Mouse (Mus musculus) adrenal gland (tissue): ENCODE data around the gene Vmn2r87.
"Not testable (repeated sequence)": the region's sequence is repeated elsewhere in the genome, so short reads cannot be mapped to it uniquely, and the experiment has no call there.

Experiments used
- intact Hi-C: fragments of 180-260 bp; cut with DNase I; formaldehyde crosslinking; loops from one replicate; pipeline ENCODE4 v1.15.1; 2025
- long read RNA-seq, 2 experiments: library from polyadenylated mRNA; unstranded; transcript quantifications; one replicate each; pipeline ENCODE4 v2.0.0; 2020; ENCODE audit warnings: borderline replicate concordance in 1 of 2; ENCODE audit not compliant: insufficient replicate concordance in 1 of 2

Vmn2r87 gene
- long read RNA-seq, experiment 1 = 0 reads
- long read RNA-seq, experiment 2 = 0 reads

GRCm38 (mm10) chr10:130497296-130497695 lies at the start of gene Vmn2r87:
TSS of gene Vmn2r87 (minus strand) at chr10:130497396.
- intact Hi-C loops = no loop called here

GRCm38 (mm10) chr10:130544331-130544730 lies 47.1 kb upstream of the Vmn2r87 start:
- intact Hi-C loops = not testable (repeated sequence)

- intact Hi-C loops = not testable (repeated sequence)
Observed at GRCm38 (mm10) chr10:130541931-130542691, 44.9 kb upstream of the Vmn2r87 start.

GRCm38 (mm10) chr10:130536101-130536500 lies 38.9 kb upstream of the Vmn2r87 start:
- intact Hi-C loops = no loop called here

GRCm38 (mm10) chr10:130527926-130528325 lies 30.7 kb upstream of the Vmn2r87 start:
- intact Hi-C loops = no loop called here

- intact Hi-C loops = no loop called here
Observed at GRCm38 (mm10) chr10:130470311-130470760, 26.9 kb downstream of the Vmn2r87 start.

GRCm38 (mm10) chr10:130455950-130456349 lies 41.2 kb downstream of the Vmn2r87 start, which contains the start of gene Vmn2r86:
TSS of gene Vmn2r86 (minus strand) at chr10:130456050.
- intact Hi-C loops = not testable (repeated sequence)

GRCm38 (mm10) chr10:130444776-130445175 lies 52.4 kb downstream of the Vmn2r87 start:
- intact Hi-C loops = no loop called here

GRCm38 (mm10) chr10:130434185-130434898 lies 62.9 kb downstream of the Vmn2r87 start:
- intact Hi-C loops = not testable (repeated sequence)

- intact Hi-C loops = not testable (repeated sequence)
Observed at GRCm38 (mm10) chr10:130429603-130430002, 67.6 kb downstream of the Vmn2r87 start, which contains the start of gene Vmn2r85. TSS of gene Vmn2r85 (minus strand) at chr10:130429703.

- intact Hi-C loops = not testable (repeated sequence)
Observed at GRCm38 (mm10) chr10:130422368-130422767, 74.8 kb downstream of the Vmn2r87 start.
